Mouse (Mus musculus) left cerebral cortex, adult 6 months (tissue): ENCODE data around the gene Qrich1. TPM values are rescaled to one million over a fixed set of nuclear protein-coding genes. Genes with fewer than 3 reads are reported as not detected.

Source experiments
- long read RNA-seq, 2 experiments: library from polyadenylated mRNA; unstranded; transcript quantifications; one replicate each; pipeline ENCODE4 v2.0.0; 2019 to 2020
- polyA plus RNA-seq: library from polyadenylated mRNA; unstranded; fragments of <200 nt; fragmentation: Nextera tagmentation; gene quantifications from 2 replicates; pipeline ENCODE4 v1.2.3, GENCODE M21; 2021

The Qrich1 gene
- 60.6 and 69.0 TPM in 2 replicates for polyA plus RNA-seq
- long read RNA-seq, experiment 1, transcript Qrich1-201 (11 exons, 3,331 nt) = minor isoform, 5 of 327 reads
- long read RNA-seq, experiment 1, transcript Qrich1-202 (10 exons, 3,040 nt) = major isoform, 81 of 327 reads
- long read RNA-seq, experiment 1, partial matches to known transcripts = 48 of 327 reads
- long read RNA-seq, experiment 1, other reads (novel, unspliced or antisense) = 192 of 327 reads
- long read RNA-seq, experiment 2, transcript Qrich1-202 (10 exons, 3,040 nt) = major isoform, 6 of 47 reads
- long read RNA-seq, experiment 2, partial matches to known transcripts = 23 of 47 reads
- long read RNA-seq, experiment 2, other reads (novel, unspliced or antisense) = 15 of 47 reads

GRCm38 (mm10) chr9:108516380-108517251 lies at the start of gene Qrich1:
TSS of gene Qrich1 (plus strand) at chr9:108516806.

GRCm38 (mm10) chr9:108479721-108480351 lies 36.8 kb upstream of the Qrich1 start, which contains the start of gene Lamb2:
TSS of gene Lamb2 (plus strand) at chr9:108479736.

GRCm38 (mm10) chr9:108490559-108491285 lies 25.9 kb upstream of the Qrich1 start, which contains the start of gene Usp19:
TSS of gene Usp19 (plus strand) at chr9:108490602.

GRCm38 (mm10) chr9:108507619-108508434 lies 8.8 kb upstream of the Qrich1 start, which contains the start of gene Qars:
TSS of gene Qars (plus strand) at chr9:108507706.

GRCm38 (mm10) chr9:108560227-108560841 lies 43.7 kb downstream of the Qrich1 start, which contains the start of gene Impdh2:
TSS of gene Impdh2 (plus strand) at chr9:108560286.

GRCm38 (mm10) chr9:108566815-108567776 lies 50.5 kb downstream of the Qrich1 start, which contains the start of gene Ndufaf3:
TSS of gene Ndufaf3 (minus strand) at chr9:108567434.

GRCm38 (mm10) chr9:108569381-108570206 lies 53.0 kb downstream of the Qrich1 start, which contains the start of gene Dalrd3:
TSS of gene Dalrd3 (plus strand) at chr9:108569886.

GRCm38 (mm10) chr9:108578545-108579343 lies 62.1 kb downstream of the Qrich1 start, which contains the start of gene Wdr6:
TSS of gene Wdr6 (minus strand) at chr9:108578739.

GRCm38 (mm10) chr9:108596998-108597764 lies 80.6 kb downstream of the Qrich1 start, which contains the start of gene P4htm:
TSS of gene P4htm (minus strand) at chr9:108597667.

Other genes starting within 250 kb of the Qrich1 start
- gene Nicn1, start 226.4 kb upstream of the Qrich1 start, polyA plus RNA-seq = 108 and 150 TPM in 2 replicates
- gene Amt, start 220.0 kb upstream of the Qrich1 start, polyA plus RNA-seq = 40.1 and 51.1 TPM in 2 replicates
- 152 and 166 TPM in 2 replicates for gene Rhoa, start 210.7 kb upstream of the Qrich1 start, polyA plus RNA-seq
- gene Tcta, start 210.6 kb upstream of the Qrich1 start, polyA plus RNA-seq = 48.4 and 51.8 TPM in 2 replicates
- gene Gpx1, start 177.9 kb upstream of the Qrich1 start, polyA plus RNA-seq = 175 and 176 TPM in 2 replicates
- 37.5 and 44.5 TPM in 2 replicates for gene Usp4, start 169.0 kb upstream of the Qrich1 start, polyA plus RNA-seq
- gene 1700102P08Rik, start 124.0 kb upstream of the Qrich1 start, polyA plus RNA-seq = 0.23 and 0.31 TPM in 2 replicates
- gene Ccdc36, start 88.3 kb upstream of the Qrich1 start, polyA plus RNA-seq = 0.20 TPM in 2 replicates
- gene BC048562, start 80.3 kb upstream of the Qrich1 start, polyA plus RNA-seq = not detected in 2 replicates
- 20.5 and 20.9 TPM in 2 replicates for gene Ccdc71, start 56.3 kb upstream of the Qrich1 start, polyA plus RNA-seq
- 17.6 and 22.8 TPM in 2 replicates for gene Klhdc8b, start 55.2 kb upstream of the Qrich1 start, polyA plus RNA-seq
- 3.7 and 4.3 TPM in 2 replicates for gene Lamb2, start 37.1 kb upstream of the Qrich1 start, polyA plus RNA-seq
- 12.0 and 22.8 TPM in 2 replicates for gene Usp19, start 26.2 kb upstream of the Qrich1 start, polyA plus RNA-seq
- 48.3 and 58.7 TPM in 2 replicates for gene Qars, start 9.1 kb upstream of the Qrich1 start, polyA plus RNA-seq
- 54.1 and 56.5 TPM in 2 replicates for gene Impdh2, start 43.5 kb downstream of the Qrich1 start, polyA plus RNA-seq
- gene Ndufaf3, start 50.6 kb downstream of the Qrich1 start, polyA plus RNA-seq = 130 and 156 TPM in 2 replicates
- gene Dalrd3, start 53.1 kb downstream of the Qrich1 start, polyA plus RNA-seq = 79.3 and 89.5 TPM in 2 replicates
- gene Wdr6, start 61.9 kb downstream of the Qrich1 start, polyA plus RNA-seq = 34.9 and 43.3 TPM in 2 replicates
- 125 and 139 TPM in 2 replicates for gene P4htm, start 80.9 kb downstream of the Qrich1 start, polyA plus RNA-seq
- gene Arih2, start 132.6 kb downstream of the Qrich1 start, polyA plus RNA-seq = 16.5 and 22.1 TPM in 2 replicates
- 8.5 and 11.6 TPM in 2 replicates for gene Slc25a20, start 145.3 kb downstream of the Qrich1 start, polyA plus RNA-seq
- 7.0 and 16.0 TPM in 2 replicates for gene Prkar2a, start 172.5 kb downstream of the Qrich1 start, polyA plus RNA-seq